Mouse (Mus musculus) neural tube, embryonic 15.5 days (tissue): ENCODE measurements at regions not wholly inside any gene's neighbourhood (a gene's known extent, or its start where the extent isn't known, plus 50 kb on each side); places are given as distances from the start of the nearest gene placed in this dataset.

Experiments used
- ATAC-seq: fragments of 200-750 bp; cut with Nextera tagmentation; 2 replicates; pipeline ENCODE4 v1.8.0; 2017; ENCODE audit warnings: mild to moderate bottlenecking, moderate TSS enrichment, moderate library complexity; ENCODE audit not compliant: low FRiP score
- H3K27ac ChIP-seq: fragments of 300-500 bp; sonication (generic); replicated peaks from 2 replicates; pipeline ENCODE4 v1.5.1; 2015; ENCODE audit warnings: mild to moderate bottlenecking, inconsistent platforms
- H3K27me3 ChIP-seq: fragments of 300-500 bp; sonication (generic); replicated peaks from 2 replicates; pipeline ENCODE4 v1.6.1; 2015; ENCODE audit warnings: inconsistent platforms
- H3K36me3 ChIP-seq: fragments of 300-500 bp; sonication (generic); 2 replicates; pipeline ENCODE4 v1.6.1; 2015; ENCODE audit warnings: inconsistent platforms
- H3K4me1 ChIP-seq: fragments of 300-500 bp; sonication (generic); 2 replicates; pipeline ENCODE4 v1.6.1; 2015; ENCODE audit warnings: inconsistent platforms
- H3K4me2 ChIP-seq: fragments of 300-500 bp; sonication (generic); 2 replicates; pipeline ENCODE4 v1.6.1; 2015; ENCODE audit warnings: inconsistent platforms, mild to moderate bottlenecking, moderate library complexity
- H3K4me3 ChIP-seq: fragments of 300-500 bp; sonication (generic); replicated peaks from 2 replicates; pipeline ENCODE4 v1.5.1; 2015; ENCODE audit warnings: mild to moderate bottlenecking, inconsistent platforms
- H3K9ac ChIP-seq: fragments of 300-500 bp; sonication (generic); replicated peaks from 2 replicates; pipeline ENCODE4 v1.6.1; 2015; ENCODE audit warnings: mild to moderate bottlenecking, inconsistent platforms
- H3K9me3 ChIP-seq: fragments of 300-500 bp; sonication (generic); replicated peaks from 2 replicates; pipeline ENCODE4 v1.6.1; 2016; ENCODE audit warnings: inconsistent platforms
- whole genome bisulfite sequencing: fragments of 180-500 bp; shearing (Covaris S2); methylation state at CpG from one replicate; pipeline ENCODE4 v1.1.7; 2015; ENCODE audit warnings: mixed read lengths; 5-methylcytosine and 5-hydroxymethylcytosine counted together

GRCm38 (mm10) chr1:35971435-35972189 lies 96.6 kb upstream of the Hs6st1 start:
- H3K9ac ChIP-seq = no peak overlapping the region
- 71% methylated on average over 7 of the region's 7 CpGs for WGBS
- no peak overlapping the region for H3K4me3 ChIP-seq
- H3K4me1 ChIP-seq = 0 out of 2 replicates have a peak, but pooled peaks cover 5% of the 10 kb centered on the region
- no peaks in the 10 kb centered on the region for H3K27me3 ChIP-seq
- H3K27ac ChIP-seq = no peak overlapping the region
- H3K9me3 ChIP-seq = no peaks in the 10 kb centered on the region
- no peaks in the 10 kb centered on the region for H3K36me3 ChIP-seq
- ATAC-seq = no peak
- H3K4me2 ChIP-seq = no peak overlapping the region

GRCm38 (mm10) chr1:35972190-35972584 lies 96.0 kb upstream of the Hs6st1 start:
- Histone ChIP-seq H3K36me3 (no peaks in the 10 kb centered on the region), H3K27me3 (no peaks in the 10 kb centered on the region), H3K27ac (no peak overlapping the region), H3K9ac (no peak overlapping the region), H3K9me3 (no peaks in the 10 kb centered on the region), H3K4me1 (0 out of 2 replicates have a peak, but pooled peaks cover 5% of the 10 kb centered on the region), H3K4me3 (no peak overlapping the region), H3K4me2 (no peak overlapping the region)
- ATAC-seq = no peak
- WGBS = 61% methylated on average over 5 of the region's 5 CpGs

GRCm38 (mm10) chr1:35973386-35973785 lies 94.8 kb upstream of the Hs6st1 start:
- no peak overlapping the region for H3K4me2 ChIP-seq
- H3K9ac ChIP-seq = no peak overlapping the region
- 0 out of 2 replicates have a peak, but pooled peaks cover 5% of the 10 kb centered on the region for H3K4me1 ChIP-seq
- no peak overlapping the region for H3K4me3 ChIP-seq
- H3K9me3 ChIP-seq = no peaks in the 10 kb centered on the region
- H3K27ac ChIP-seq = no peak overlapping the region
- WGBS = 54% methylated on average over 9 of the region's 9 CpGs
- no peaks in the 10 kb centered on the region for H3K27me3 ChIP-seq
- H3K36me3 ChIP-seq = no peaks in the 10 kb centered on the region
- ATAC-seq = no peak

- no peaks in the 10 kb centered on the region for H3K27me3 ChIP-seq
- 0 out of 2 replicates have a peak, but pooled peaks cover 5% of the 10 kb centered on the region for H3K4me1 ChIP-seq
- ATAC-seq = no peak
- H3K4me3 ChIP-seq = no peak overlapping the region
- no peaks in the 10 kb centered on the region for H3K36me3 ChIP-seq
- no peak overlapping the region for H3K4me2 ChIP-seq
- no peaks in the 10 kb centered on the region for H3K9me3 ChIP-seq
- H3K27ac ChIP-seq = no peak overlapping the region
- no peak overlapping the region for H3K9ac ChIP-seq
- 85% methylated on average over 3 of the region's 3 CpGs for WGBS
These were observed 92.5 kb upstream of the Hs6st1 start for GRCm38 (mm10) chr1:35975611-35976208.

- H3K36me3 ChIP-seq = no peaks in the 10 kb centered on the region
- no peak overlapping the region for H3K4me3 ChIP-seq
- 0 out of 2 replicates have a peak, but pooled peaks cover 5% of the 10 kb centered on the region for H3K4me1 ChIP-seq
- no peak overlapping the region for H3K27ac ChIP-seq
- H3K27me3 ChIP-seq = no peaks in the 10 kb centered on the region
- ATAC-seq = no peak
- no peak overlapping the region for H3K9ac ChIP-seq
- no peak overlapping the region for H3K4me2 ChIP-seq
- no peaks in the 10 kb centered on the region for H3K9me3 ChIP-seq
- WGBS = 89% methylated on average over 2 of the region's 2 CpGs
These were observed 91.7 kb upstream of the Hs6st1 start for GRCm38 (mm10) chr1:35976528-35976927.

GRCm38 (mm10) chr1:35978116-35978515 lies 90.1 kb upstream of the Hs6st1 start:
- no peak overlapping the region for H3K4me3 ChIP-seq
- no peak overlapping the region for H3K27ac ChIP-seq
- H3K27me3 ChIP-seq = no peaks in the 10 kb centered on the region
- no peak overlapping the region for H3K9ac ChIP-seq
- no peaks in the 10 kb centered on the region for H3K9me3 ChIP-seq
- H3K4me1 ChIP-seq = 0 out of 2 replicates have a peak, but pooled peaks cover 5% of the 10 kb centered on the region
- WGBS = 97% methylated on average over 1 of the region's 1 CpGs
- H3K4me2 ChIP-seq = no peak overlapping the region
- H3K36me3 ChIP-seq = no peaks in the 10 kb centered on the region
- ATAC-seq = no peak

- no peak overlapping the region for H3K4me2 ChIP-seq
- no peaks in the 10 kb centered on the region for H3K36me3 ChIP-seq
- H3K9ac ChIP-seq = no peak overlapping the region
- no peaks in the 10 kb centered on the region for H3K4me1 ChIP-seq
- WGBS = 73% methylated on average over 4 of the region's 4 CpGs
- no peak overlapping the region for H3K27ac ChIP-seq
- H3K4me3 ChIP-seq = no peak overlapping the region
- no peak for ATAC-seq
- no peaks in the 10 kb centered on the region for H3K27me3 ChIP-seq
- H3K9me3 ChIP-seq = no peaks in the 10 kb centered on the region
These were observed 89.4 kb upstream of the Hs6st1 start for GRCm38 (mm10) chr1:35978766-35979165.

GRCm38 (mm10) chr1:35981226-35981625 lies 87.0 kb upstream of the Hs6st1 start:
- no peak for ATAC-seq
- no peaks in the 10 kb centered on the region for H3K4me1 ChIP-seq
- WGBS = 95% methylated on average over 4 of the region's 4 CpGs
- H3K27ac ChIP-seq = no peak overlapping the region
- no peak overlapping the region for H3K4me3 ChIP-seq
- no peak overlapping the region for H3K4me2 ChIP-seq
- no peak overlapping the region for H3K9ac ChIP-seq
- no peaks in the 10 kb centered on the region for H3K27me3 ChIP-seq
- H3K9me3 ChIP-seq = no peaks in the 10 kb centered on the region
- no peaks in the 10 kb centered on the region for H3K36me3 ChIP-seq

GRCm38 (mm10) chr1:35983361-35983760 lies 84.8 kb upstream of the Hs6st1 start:
- Histone ChIP-seq H3K9me3 (no peaks in the 10 kb centered on the region), H3K27ac (no peak overlapping the region), H3K4me2 (no peak overlapping the region), H3K27me3 (no peaks in the 10 kb centered on the region), H3K9ac (no peak overlapping the region), H3K36me3 (no peaks in the 10 kb centered on the region), H3K4me3 (no peak overlapping the region), H3K4me1 (no peaks in the 10 kb centered on the region)
- ATAC-seq = no peak
- 51% methylated on average over 3 of the region's 3 CpGs for WGBS

GRCm38 (mm10) chr1:35985318-35985717 lies 82.9 kb upstream of the Hs6st1 start:
- 94% methylated on average over 6 of the region's 6 CpGs for WGBS
- ATAC-seq = no peak
- H3K36me3 ChIP-seq = no peaks in the 10 kb centered on the region

GRCm38 (mm10) chr1:35986666-35987065 lies 81.5 kb upstream of the Hs6st1 start:
- no peaks in the 10 kb centered on the region for H3K27me3 ChIP-seq
- 0 out of 2 replicates have a peak, but pooled peaks cover 5% of the 10 kb centered on the region for H3K9me3 ChIP-seq
- no peaks in the 10 kb centered on the region for H3K4me1 ChIP-seq
- 89% methylated on average over 8 of the region's 8 CpGs for WGBS
- no peak overlapping the region for H3K4me3 ChIP-seq
- no peak overlapping the region for H3K4me2 ChIP-seq
- H3K27ac ChIP-seq = no peak overlapping the region
- H3K36me3 ChIP-seq = no peaks in the 10 kb centered on the region
- ATAC-seq = no peak
- no peak overlapping the region for H3K9ac ChIP-seq

More at GRCm38 (mm10) chr1:35985318-35985717, 82.9 kb upstream of the Hs6st1 start:
- H3K4me2 ChIP-seq = no peak overlapping the region
- H3K9ac ChIP-seq = no peak overlapping the region
- no peak overlapping the region for H3K27ac ChIP-seq
- H3K4me3 ChIP-seq = no peak overlapping the region
- no peaks in the 10 kb centered on the region for H3K4me1 ChIP-seq
- no peaks in the 10 kb centered on the region for H3K27me3 ChIP-seq
- 0 out of 2 replicates have a peak, but pooled peaks cover 5% of the 10 kb centered on the region for H3K9me3 ChIP-seq
